Mouse (Mus musculus) spleen, adult 12 weeks (tissue): ENCODE results near the gene Tusc2.

Experiments used
- DNase-seq: peaks from one replicate; pipeline ENCODE4 v3.0.0; 2022; ENCODE audit warnings: low spot score

Tusc2 gene

GRCm38 (mm10) chr9:107611456-107612190 lies 48.6 kb downstream of the Tusc2 start:
- no peak for DNase-seq

- peak; percentile 98 for DNase-seq
Measured at GRCm38 (mm10) chr9:107612191-107612944, 49.3 kb downstream of the Tusc2 start.

GRCm38 (mm10) chr9:107612945-107613569 lies 50.0 kb downstream of the Tusc2 start:
- no peak for DNase-seq

GRCm38 (mm10) chr9:107615035-107615434 lies 52.0 kb downstream of the Tusc2 start:
- DNase-seq, result no peak
